Mouse (Mus musculus): ENCODE data around the gene Sat2.

GRCm38 (mm10) chr11:69599436-69599835, 22.4 kb upstream of the Sat2 start:
- TF ChIP-seq CTCF (IDR thresholded peaks at IDR 0.05; ENCODE audit: insufficient read depth, low read depth, low read length), result no peak
- no peak for TF ChIP-seq POLR2A (IDR thresholded peaks at IDR 0.05; ENCODE audit: insufficient read depth, low read depth, low read length)
